Mouse (Mus musculus): ENCODE measurements around the gene Abcf2.

The Abcf2 gene

DNA sequence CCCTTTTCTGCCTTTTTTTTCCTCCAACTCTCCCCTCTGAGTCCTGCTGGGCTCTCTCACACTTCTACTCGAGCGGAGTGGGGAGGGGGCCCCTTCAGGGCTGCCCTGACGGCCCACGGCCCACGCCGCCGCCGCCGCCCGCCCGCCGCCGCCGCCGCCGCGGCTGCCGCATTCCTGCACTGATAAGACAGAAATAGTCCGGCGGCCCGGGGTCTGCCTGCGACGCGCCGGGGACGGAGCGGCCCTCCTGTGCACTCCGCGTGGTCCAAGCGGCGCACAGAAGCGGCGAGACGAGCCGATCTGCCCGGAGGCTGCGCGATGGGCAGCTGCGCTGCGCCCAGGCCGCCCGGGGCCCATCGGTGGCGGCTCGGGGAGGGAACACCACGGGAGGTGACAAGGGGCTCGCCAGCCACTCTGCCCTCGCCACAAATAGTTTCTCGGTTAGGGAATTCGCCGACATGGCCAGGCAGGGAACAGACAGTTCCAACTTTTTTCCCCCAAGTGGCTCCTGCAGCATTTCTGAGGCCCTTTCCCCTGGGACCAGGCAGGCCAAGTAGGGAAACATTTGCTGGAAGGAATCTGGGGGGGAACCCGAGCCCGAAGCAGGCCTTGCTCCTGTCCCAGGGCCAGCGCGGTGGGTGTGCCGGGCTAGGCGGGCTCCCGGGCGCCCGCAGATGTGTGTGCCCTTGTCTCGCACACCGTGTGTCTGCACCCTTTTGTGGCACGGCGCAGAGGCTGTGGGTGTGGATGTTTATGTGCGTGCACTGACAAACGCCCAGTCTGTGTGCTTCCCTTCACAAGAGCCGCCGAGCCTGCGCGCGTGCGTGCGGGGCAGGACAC lies 24.9 kb upstream of the Abcf2 start:
- no peak for DNase-seq (ENCODE audit: low spot score in 2 of 2)

DNA sequence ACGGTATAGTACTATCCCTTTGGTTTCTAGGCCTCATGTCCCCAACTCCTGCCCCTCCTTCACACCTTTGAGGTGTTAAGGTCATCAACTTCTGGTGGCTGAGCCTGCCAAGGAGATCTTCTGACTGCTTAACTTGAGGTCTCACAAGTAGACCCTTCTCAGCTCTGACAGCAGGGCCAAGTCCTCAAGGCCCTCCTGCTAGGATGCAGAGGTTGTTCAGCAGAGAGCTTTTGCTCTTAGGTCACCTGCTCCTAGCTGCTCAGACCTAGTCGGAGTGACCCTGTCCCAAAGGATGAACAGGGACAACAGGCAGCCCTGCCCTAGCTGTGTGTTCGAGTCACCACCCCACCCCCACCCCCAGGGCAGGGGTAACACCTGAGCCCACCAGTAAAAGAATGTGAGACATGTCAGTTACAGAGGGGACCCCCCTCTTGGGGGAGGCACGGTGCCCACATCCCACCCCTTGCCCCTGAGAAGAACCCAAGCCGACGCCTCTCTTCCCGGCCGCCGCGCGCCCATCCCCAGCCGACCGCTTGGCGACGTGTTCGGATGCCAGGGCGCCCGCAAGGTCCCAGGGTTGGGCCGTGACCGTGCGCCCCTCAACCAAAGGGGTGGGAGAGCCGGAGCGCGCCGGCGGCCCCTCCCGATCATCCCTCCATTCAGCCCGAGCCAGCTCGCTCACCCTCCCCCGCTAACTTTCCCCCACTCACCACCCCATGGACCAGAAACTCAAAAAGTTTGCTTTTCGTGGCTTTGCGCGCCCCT lies 24.0 kb upstream of the Abcf2 start:
- DNase-seq (ENCODE audit: low spot score in 2 of 2), result no peak

DNA sequence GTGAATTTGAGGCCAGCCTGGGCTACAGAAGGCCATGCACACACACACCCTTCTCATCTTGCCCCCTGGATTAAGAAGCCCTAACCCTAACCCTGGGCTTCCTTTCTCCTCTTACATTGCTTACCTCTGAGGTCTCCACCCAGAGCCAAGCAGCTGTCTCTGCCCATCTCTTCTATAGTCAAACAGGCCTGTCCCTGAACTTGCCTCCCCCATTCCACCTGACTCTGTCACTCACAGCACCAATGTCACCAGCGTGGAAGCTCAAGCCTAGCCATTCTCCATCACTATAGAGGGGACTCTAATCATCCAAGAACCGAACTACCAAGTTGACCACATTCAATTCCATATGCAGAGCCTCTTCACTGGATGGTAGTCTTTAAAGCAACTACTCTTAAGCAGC lies 23.0 kb upstream of the Abcf2 start:
- DNase-seq (ENCODE audit: low spot score in 2 of 2), result no peak

DNA sequence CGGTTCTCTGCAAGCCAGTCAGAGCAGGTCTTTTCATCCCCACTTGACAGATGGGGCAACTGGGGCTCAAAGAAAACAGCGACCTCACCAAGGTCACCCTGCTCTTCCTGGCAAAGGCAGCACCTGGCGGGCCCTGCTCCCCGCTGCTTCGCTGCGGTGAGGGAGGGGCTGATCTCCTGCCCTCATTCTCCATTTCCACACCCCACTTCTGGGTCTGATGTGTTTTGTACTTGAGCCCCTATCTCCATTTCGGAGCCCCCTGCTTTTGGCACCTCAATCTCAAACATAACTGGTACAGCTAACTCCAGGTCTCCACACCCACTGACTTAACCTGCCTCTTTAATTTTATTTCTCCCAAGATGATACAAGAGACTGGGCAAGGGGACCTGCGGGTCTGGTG lies 21.9 kb upstream of the Abcf2 start:
- DNase-seq (ENCODE audit: low spot score in 2 of 2), result no peak

DNA sequence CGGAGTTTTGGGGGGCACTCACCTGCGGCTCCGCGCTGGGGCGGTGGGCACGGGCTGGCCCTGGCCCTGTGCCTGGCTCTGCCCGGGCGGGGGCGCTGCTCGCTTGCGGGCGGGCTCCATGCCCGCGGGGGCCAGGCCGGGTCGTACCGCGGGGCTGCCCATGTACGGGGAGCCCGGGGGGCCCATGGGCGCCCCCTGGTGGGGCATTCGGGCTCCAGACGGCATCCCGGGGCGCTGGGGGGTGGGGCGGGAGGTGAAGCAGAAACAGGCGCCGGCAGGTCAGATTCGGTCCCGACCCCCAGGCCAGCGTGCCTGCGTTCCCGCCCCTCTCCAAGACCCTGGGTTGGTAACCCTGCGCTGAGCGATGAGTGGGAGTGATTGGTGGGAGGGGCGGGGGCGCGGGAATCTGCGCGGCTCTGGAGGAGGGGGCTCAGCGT lies 21.3 kb upstream of the Abcf2 start:
- no peak for DNase-seq (ENCODE audit: low spot score in 2 of 2)

DNA sequence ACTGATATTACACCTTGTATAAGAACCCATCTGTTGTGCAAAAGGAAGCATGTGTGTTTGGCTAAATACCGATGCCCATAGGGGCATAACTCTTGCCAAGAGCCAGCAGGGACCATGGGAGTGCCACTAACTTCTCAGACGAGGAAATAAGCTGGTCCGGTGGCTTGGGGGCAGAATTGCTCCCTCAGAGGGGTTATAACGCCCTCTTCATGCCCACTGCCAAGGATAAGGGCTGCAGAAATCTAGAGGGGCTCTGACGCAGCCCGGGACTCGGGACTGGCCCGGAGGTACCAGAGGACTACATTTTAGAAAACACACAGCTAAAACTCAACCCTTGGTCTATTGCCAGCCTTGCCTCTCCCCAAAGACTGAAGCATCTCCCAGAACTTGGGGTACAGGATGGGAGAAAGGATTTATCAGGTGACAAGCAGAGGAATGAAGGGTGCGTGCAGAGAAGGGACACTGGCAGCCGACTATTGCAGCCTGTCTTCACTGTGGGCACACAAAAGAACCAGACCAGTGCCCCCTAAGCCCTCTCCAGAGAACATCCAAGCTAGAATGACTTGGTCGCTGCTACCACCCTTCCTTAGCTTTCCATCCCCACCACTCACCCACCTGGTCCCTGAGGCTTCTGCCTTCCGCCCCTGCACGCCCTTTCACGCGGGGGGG lies 20.8 kb upstream of the Abcf2 start:
- DNase-seq (ENCODE audit: low spot score in 2 of 2), result no peak

DNA sequence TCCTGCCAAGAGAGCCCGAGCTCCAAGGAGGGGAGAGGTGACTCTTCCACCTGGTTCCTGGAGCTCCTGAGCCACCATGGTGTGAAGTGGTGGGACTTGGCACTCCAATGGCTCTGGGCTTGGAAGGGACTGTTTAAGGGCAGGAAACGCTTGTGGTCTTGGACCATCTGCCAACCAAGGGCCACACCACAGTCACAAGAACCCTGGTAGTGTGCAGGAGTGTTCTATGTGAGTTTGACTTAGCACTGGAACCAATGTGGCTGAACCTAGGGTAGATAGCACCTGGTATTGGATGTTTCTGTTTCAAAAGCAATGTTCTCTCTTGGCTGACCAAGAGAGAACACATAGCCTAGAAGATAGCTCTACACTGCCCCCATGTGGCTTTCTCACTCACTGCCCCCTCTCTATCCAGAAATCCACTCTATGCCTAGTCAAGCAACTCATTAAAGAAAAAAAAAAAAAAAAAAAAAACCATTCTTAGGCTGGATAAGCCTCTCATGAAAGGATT lies 20.0 kb upstream of the Abcf2 start:
- peak in 1 of 2 experiments; percentile 70 for DNase-seq (ENCODE audit: low spot score in 2 of 2)

DNA sequence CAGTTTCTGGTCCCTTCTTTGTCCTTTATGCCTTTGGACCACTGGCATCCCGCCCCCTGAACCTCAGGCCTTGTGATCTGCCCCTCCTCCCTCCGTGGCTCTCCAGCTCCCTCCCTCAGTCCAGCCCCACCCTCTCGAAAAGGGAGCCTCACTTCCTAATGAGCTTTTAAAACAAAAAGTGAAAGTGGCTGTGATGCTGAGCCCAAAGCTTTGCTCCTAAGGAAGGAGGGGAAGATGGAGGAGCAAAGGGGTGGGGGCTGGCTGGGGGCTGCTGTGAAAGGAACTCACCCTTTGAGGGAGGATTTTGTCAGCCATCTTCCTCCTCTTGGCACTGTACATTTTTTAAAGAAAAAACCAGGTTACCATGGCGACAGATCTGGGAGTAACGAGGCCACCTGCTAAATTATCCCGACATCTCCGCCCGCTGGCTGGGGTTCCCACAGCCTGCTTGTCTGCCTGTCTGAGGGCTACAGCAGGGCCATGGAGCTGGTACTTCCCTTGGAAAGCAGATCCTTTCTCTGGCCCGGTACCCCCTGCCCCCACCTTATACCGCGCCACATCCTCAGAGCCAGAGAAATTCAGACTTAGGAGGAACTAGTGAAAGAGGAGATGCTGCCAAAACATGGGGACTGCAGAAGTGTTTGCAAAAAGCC lies 19.4 kb upstream of the Abcf2 start:
- peak; percentile 73 to 77 for DNase-seq (ENCODE audit: low spot score in 2 of 2)

DNA sequence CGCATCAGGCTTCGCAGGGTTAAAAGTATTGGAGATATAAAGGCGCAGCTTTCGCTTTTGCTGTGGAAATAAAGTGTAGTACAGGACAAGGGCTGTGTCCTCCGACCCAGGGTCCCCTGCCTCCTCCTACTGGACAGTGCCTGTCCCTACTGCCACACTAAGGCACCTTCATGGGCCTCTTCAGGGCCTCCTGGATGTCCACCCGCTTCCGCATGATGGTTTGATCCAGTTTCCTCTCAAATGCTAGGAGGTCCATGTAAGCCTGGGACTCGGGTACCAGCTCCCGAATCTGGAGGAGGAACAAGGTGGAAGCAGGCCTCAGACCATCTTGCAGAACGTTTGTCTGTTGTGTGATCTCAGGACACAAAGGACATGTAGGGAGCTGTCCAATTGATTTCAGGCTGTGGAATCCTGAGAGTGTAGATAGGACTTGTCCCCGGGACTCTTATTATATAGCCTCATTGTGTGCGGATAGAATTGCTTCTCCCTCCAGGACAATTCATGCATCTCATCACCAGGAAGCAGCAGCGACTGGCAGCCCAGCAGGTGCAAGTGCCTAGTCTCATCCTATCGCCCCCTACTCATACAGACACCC lies 18.6 kb upstream of the Abcf2 start:
- DNase-seq (ENCODE audit: low spot score in 2 of 2), result no peak

DNA sequence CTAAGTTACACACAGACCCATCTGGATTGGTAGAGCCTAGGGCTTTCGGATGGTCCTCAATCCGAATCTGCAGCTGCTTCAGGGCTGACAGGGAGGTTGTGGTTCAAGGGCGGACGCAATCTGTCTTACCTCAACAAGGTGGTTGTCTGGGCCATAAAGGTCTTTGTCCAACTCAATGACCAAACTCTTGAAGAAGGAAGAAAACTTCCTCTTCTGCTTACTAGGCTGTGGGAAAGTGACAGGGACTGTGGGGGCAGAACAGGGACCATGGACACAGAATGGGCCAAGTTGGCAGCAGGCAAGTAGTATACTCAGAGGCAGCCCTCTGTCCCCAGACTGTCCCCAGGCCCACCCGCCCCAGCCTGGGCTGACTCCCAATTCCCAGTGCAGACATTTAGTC lies 18.0 kb upstream of the Abcf2 start:
- no peak for DNase-seq (ENCODE audit: low spot score in 2 of 2)

DNA sequence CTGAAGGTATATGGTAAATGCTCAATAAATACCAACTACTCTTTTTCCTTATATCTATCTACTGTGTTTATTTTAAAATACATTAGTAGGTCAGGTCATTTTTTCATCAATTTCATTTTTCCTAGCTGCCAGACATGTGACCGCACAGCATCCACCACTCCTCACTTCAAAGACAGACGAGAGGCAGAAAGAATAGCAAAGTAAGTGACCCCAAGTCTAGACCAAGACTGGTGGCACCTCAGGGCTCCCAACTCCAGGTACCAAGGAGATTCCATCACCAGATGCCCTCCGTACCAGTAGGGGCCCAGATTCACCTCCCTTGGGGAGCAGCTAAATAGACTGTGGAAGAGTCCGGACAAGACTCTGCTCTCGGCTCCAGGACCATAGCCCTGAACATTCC lies 17.1 kb upstream of the Abcf2 start:
- DNase-seq (ENCODE audit: low spot score in 2 of 2), result no peak

DNA sequence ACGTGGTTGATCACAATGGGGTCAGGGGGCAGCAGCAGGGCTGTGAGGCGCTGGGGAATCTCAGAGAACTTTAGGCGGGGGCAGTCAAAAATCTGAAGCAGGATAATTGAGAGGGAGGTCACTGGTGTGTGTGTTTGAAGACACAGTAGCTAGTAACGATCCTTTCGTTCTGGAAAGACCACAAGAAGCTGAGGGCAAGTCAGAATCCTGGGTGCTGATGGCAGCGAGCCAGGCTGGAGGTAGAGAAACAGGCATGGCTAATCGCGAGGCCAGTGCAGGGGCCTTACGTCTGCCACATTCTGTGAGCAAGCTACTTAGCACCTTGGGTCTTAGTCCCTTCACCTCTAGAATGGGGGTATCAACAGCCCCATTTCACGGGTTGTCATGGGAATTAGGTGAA lies 16.7 kb upstream of the Abcf2 start:
- no peak for DNase-seq (ENCODE audit: low spot score in 2 of 2)

DNA sequence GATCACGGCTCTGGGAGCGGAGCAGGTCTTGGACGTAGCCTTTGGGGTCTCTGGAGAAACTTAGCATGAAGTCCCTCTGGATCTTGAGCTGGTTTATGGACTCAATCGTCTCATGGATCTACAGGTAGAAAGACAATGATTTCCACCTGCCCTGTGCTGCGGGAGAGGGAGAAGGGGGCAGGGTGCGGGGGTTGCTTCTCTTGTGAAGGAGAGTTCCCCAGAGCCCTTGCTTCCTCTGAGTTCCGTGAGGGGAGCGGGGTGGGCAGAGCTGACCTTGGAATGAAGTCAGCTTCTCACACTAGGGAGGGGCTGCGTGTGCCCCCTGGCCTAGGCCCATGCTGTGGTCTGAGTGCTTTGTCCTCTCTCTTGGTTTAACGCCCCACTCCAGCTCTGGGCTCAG lies 16.0 kb upstream of the Abcf2 start:
- DNase-seq (ENCODE audit: low spot score in 2 of 2), result no peak

DNA sequence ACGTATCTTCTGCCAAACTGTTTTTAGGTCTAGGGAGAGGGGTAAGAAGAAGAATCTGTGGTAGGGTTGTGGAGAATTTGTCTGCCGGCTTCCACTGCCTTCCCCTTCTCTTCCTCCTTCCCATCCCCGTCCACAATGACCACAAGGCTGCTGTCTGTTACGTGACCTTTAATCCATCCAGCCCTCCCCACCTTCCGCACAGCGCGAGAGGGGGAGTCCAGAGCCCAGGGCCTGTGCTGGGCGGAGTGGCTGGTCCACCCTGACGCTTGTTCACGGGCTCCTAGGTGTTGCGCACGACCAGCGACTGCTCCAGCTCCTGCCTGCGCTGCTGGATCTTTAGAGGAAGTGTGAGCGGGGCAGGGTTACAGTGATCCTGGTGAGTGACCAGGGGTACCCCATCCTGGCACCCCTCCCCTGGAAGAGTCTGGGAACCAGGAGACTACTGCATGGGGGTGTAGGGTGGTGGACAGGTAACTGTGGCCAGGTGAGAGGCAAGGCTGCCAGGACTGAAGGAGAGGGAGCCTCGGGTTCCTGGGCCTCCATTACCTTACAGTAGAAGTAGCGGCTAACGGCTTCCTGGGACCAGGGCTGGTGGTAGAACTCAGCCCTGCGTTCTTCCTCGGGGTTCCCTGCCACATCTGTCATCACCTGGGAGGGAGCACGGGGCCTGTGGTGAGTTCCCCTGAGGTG lies 15.3 kb upstream of the Abcf2 start:
- DNase-seq (ENCODE audit: low spot score in 2 of 2), result no peak

DNA sequence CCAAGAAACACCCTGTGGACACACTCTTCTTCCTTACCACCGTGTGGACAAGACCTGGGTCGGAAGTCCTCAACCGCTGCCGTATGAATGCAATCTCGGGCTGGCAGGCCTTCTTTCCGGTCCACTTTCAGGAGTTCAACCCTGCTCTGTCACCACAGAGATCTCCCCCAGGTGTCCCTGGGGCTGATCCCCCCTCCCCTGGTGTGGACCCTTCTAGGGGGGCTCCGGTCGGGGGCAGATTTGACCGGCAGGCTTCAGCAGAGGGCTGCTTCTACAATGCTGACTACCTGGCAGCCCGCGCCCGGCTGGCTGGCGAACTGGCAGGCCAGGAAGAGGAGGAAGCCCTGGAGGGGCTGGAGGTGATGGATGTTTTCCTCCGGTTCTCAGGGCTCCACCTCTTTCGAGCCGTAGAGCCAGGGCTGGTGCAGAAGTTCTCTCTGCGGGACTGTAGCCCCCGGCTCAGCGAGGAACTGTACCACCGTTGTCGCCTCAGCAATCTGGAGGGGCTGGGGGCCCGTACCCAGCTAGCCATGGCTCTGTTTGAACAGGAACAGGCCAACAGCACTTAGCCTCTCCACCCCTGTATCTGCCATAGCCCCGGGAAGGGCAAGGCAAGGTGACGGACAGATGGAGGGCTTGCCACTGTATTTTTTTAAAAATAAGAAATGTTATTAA lies 14.7 kb upstream of the Abcf2 start:
- no peak for DNase-seq (ENCODE audit: low spot score in 2 of 2)

DNA sequence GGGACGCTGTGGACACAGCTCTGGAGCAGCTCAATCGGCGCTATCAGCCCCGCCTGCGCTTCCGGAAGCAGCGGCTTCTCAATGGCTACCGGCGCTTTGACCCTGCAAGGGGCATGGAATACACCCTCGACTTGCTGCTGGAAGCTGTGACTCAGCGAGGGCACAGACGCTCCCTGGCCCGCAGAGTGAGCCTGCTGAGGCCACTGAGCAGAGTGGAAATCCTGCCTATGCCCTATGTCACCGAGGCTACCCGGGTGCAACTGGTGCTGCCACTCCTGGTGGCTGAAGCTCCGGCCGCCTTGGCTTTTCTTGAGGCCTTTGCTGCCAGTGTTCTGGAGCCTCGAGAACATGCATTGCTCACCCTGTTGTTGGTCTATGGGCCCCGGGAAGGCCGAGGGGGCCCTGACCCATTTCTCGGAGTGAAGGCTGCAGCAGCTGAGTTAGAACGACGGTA lies 14.0 kb upstream of the Abcf2 start:
- no peak for DNase-seq (ENCODE audit: low spot score in 2 of 2)

DNA sequence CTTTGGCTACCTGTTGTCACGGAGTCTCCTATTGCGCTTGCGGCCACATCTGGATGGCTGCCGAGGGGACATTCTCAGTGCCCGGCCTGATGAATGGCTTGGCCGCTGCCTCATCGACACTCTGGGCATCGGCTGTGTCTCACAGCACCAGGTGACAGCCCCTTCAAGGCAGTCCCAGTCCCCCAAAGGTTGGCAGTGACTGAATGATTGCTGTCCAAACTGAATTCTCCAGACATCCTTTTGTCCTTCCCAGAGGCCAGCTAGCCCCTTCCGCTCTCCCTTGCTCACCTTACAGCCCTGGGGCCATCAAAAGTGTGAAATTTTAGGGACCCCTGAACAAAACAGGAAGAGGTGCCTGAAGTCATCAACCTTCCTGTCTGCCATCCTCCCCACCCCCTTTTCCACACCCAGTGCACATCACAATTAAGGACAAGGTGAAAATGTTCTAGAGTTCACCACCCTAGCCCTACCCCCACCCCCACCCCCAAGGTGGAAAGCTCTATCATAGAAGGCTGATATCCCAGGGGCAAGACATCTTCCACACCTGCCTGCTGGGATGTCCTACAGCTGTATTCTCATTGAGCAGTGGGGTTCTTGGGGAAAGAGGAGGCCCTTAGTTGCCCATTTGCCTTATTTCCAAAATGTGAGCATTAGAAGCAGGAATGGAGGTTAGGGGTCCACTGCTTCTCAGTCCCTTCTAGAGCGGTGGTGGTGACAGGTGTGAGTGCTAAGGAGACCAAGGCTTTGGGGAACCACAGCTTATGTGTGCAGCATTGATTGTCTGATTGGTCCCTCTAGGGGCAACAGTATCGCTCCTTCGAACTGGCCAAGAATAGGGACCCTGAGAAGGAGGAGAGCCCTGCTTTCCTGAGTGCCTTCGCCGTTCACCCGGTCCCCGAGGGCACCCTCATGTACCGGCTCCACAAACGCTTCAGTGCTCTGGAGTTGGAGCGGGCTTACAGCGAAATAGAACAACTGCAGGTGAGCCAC lies 12.5 kb upstream of the Abcf2 start:
- no peak for DNase-seq (ENCODE audit: low spot score in 2 of 2)

DNA sequence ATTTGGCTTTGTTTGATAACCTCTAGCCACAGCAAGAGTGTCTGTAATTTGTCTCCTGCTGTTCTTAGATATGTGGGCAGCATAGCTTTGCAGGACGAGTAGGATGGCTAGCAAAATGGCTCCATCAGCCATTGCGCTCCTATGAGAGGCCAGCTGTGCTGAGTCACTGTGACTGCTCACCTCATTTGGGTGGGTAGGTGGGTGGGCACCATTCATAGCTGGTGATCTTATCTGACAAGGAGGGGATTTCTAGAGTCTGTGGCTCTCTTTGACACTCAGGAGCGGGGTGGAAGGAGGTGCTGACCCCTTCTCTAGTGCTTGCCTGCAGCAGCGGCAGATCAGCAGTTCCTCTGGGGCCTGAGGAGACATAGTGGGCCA lies 9.9 kb upstream of the Abcf2 start:
- no peak for DNase-seq (ENCODE audit: low spot score in 2 of 2)
